Mouse (Mus musculus): Measurements from ENCODE around the gene Erc2. TPM values are rescaled to one million over a fixed set of nuclear protein-coding genes. Genes with fewer than 3 reads are reported as not detected.
A peak's percentile ranks its signal among the peaks of the same experiment; 100 is the strongest.

The Erc2 gene
- polyA plus RNA-seq, 1 experiment from 2014 or later = 3.1 TPM

DNA sequence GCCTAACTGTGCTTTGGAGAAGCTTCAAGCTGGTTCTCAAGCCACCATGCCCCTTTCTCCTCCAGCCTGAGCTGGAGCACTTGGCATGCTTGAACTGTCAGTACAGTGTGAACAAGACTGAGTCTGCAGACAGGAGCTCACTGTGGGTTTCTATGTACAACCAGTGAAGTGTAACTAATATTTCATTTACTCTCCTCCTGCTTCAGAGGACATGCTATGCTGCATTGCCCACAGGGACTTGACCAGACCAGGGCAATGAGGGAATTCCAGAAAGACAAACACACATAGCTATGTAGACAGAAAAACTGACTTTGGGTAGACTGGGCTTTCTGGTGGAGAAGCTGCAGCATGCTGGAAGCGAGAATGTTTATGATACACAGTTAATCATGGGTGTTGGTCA is 311.3 kb downstream of the Erc2 start:
- no peak for ATAC-seq
- no peaks in the 10 kb centered on the region for H3K9me3 ChIP-seq (ENCODE audit: control insufficient read depth)
- H3K4me3 ChIP-seq (ENCODE audit: low read depth, low read length) = no peak overlapping the region
- TF ChIP-seq CTCF (IDR thresholded peaks at IDR 0.05; ENCODE audit: low read depth) = no peak
- H3K4me1 ChIP-seq (replicated peaks; ENCODE audit: control insufficient read depth, insufficient read depth, low read length) = no peaks in the 10 kb centered on the region
- H3K36me3 ChIP-seq (ENCODE audit: control insufficient read depth, insufficient read depth) = no peaks in the 10 kb centered on the region
- H3K27me3 ChIP-seq (replicated peaks; ENCODE audit: control insufficient read depth, insufficient read depth, low read length) = no peaks in the 10 kb centered on the region
- no peak overlapping the region for H3K4me2 ChIP-seq (replicated peaks; ENCODE audit: low read depth)
- no peak overlapping the region for H3K27ac ChIP-seq (ENCODE audit: low read depth, low read length)
- 44% methylated on average over 1 of the region's 1 CpGs for WGBS
- H3K9ac ChIP-seq (ENCODE audit: low read depth, low read length) = no peak overlapping the region

- Histone ChIP-seq H3K4me2 (replicated peaks; ENCODE audit: low read depth) (no peak overlapping the region), H3K9ac (ENCODE audit: low read depth, low read length) (no peak overlapping the region), H3K4me1 (replicated peaks; ENCODE audit: control insufficient read depth, insufficient read depth, low read length) (no peaks in the 10 kb centered on the region), H3K27me3 (replicated peaks; ENCODE audit: control insufficient read depth, insufficient read depth, low read length) (no peaks in the 10 kb centered on the region), H3K9me3 (ENCODE audit: control insufficient read depth) (no peaks in the 10 kb centered on the region), H3K4me3 (ENCODE audit: low read depth, low read length) (no peak overlapping the region), H3K27ac (ENCODE audit: low read depth, low read length) (no peak overlapping the region), H3K36me3 (ENCODE audit: control insufficient read depth, insufficient read depth) (no peaks in the 10 kb centered on the region)
- ATAC-seq = no peak
- WGBS = 95% methylated on average over 3 of the region's 3 CpGs
- no peak for TF ChIP-seq CTCF (IDR thresholded peaks at IDR 0.05; ENCODE audit: low read depth)
These were observed 313.5 kb downstream of the Erc2 start for GRCm38 (mm10) chr14:27935714-27936113.

DNA sequence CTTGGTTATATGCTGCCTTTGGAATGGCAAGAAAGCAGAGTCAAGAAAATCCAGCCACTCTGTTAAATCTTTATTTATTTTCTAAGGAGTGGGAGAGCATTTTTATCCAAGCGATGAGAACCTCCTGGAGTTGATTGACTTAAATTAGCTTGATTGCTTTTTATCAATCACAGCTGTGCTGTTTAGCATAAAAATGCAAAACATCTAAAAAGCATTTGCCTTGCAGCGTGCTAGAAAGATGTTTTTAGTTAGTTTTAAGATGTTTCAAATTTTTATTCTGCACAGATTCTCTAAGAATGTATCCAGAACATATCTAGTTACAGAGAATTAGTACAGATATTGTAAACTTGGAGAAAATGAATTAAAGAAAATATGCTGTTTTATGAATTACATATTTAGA is 315.7 kb downstream of the Erc2 start:
- no peak overlapping the region for H3K4me3 ChIP-seq (ENCODE audit: low read depth, low read length)
- H3K27ac ChIP-seq (ENCODE audit: low read depth, low read length) = no peak overlapping the region
- H3K36me3 ChIP-seq (ENCODE audit: control insufficient read depth, insufficient read depth) = no peaks in the 10 kb centered on the region
- H3K9ac ChIP-seq (ENCODE audit: low read depth, low read length) = no peak overlapping the region
- ATAC-seq = no peak
- no peak overlapping the region for H3K4me2 ChIP-seq (replicated peaks; ENCODE audit: low read depth)
- 64% methylated on average over 2 of the region's 2 CpGs for WGBS
- H3K27me3 ChIP-seq (replicated peaks; ENCODE audit: control insufficient read depth, insufficient read depth, low read length) = no peaks in the 10 kb centered on the region
- no peak for TF ChIP-seq CTCF (IDR thresholded peaks at IDR 0.05; ENCODE audit: low read depth)
- H3K4me1 ChIP-seq (replicated peaks; ENCODE audit: control insufficient read depth, insufficient read depth, low read length) = no peaks in the 10 kb centered on the region
- H3K9me3 ChIP-seq (ENCODE audit: control insufficient read depth) = no peaks in the 10 kb centered on the region

- H3K27ac ChIP-seq (ENCODE audit: low read depth, low read length) = no peak overlapping the region
- 37% methylated on average over 1 of the region's 1 CpGs for whole genome bisulfite sequencing
- H3K9ac ChIP-seq (ENCODE audit: low read depth, low read length) = no peak overlapping the region
- no peaks in the 10 kb centered on the region for H3K4me1 ChIP-seq (replicated peaks; ENCODE audit: control insufficient read depth, insufficient read depth, low read length)
- H3K4me2 ChIP-seq (replicated peaks; ENCODE audit: low read depth) = no peak overlapping the region
- H3K27me3 ChIP-seq (replicated peaks; ENCODE audit: control insufficient read depth, insufficient read depth, low read length) = no peaks in the 10 kb centered on the region
- ATAC-seq = no peak
- no peaks in the 10 kb centered on the region for H3K9me3 ChIP-seq (ENCODE audit: control insufficient read depth)
- H3K36me3 ChIP-seq (ENCODE audit: control insufficient read depth, insufficient read depth) = no peaks in the 10 kb centered on the region
- no peak overlapping the region for H3K4me3 ChIP-seq (ENCODE audit: low read depth, low read length)
- no peak for TF ChIP-seq CTCF (IDR thresholded peaks at IDR 0.05; ENCODE audit: low read depth)
These were observed 323.0 kb downstream of the Erc2 start for GRCm38 (mm10) chr14:27945276-27945675.

DNA sequence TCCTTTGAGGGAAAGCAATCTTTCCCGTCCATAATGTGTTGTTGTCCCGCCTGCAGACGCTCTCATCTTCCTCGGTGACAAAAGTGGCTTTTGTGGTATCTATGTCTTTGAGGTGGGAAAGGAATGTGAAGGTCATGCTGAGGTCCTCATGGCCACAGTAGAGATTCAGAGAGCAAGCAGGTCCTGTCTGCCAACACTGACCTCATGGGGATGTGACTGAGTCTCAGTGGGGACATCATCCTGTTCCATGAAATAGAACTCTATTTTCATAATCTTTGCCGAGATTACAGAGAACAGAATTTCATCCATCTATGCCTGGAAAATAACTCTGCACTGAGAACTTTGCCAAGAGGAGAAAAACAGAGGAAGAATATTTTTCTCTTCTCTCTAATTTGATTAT is 324.0 kb downstream of the Erc2 start:
- Histone ChIP-seq H3K36me3 (ENCODE audit: control insufficient read depth, insufficient read depth) (no peaks in the 10 kb centered on the region), H3K4me1 (replicated peaks; ENCODE audit: control insufficient read depth, insufficient read depth, low read length) (no peaks in the 10 kb centered on the region), H3K27me3 (replicated peaks; ENCODE audit: control insufficient read depth, insufficient read depth, low read length) (no peaks in the 10 kb centered on the region), H3K4me3 (ENCODE audit: low read depth, low read length) (no peak overlapping the region), H3K27ac (ENCODE audit: low read depth, low read length) (no peak overlapping the region), H3K9me3 (ENCODE audit: control insufficient read depth) (no peaks in the 10 kb centered on the region), H3K9ac (ENCODE audit: low read depth, low read length) (no peak overlapping the region), H3K4me2 (replicated peaks; ENCODE audit: low read depth) (no peak overlapping the region)
- ATAC-seq = no peak
- 79% methylated on average over 5 of the region's 5 CpGs for WGBS
- no peak for TF ChIP-seq CTCF (IDR thresholded peaks at IDR 0.05; ENCODE audit: low read depth)

- Histone ChIP-seq H3K4me1 (replicated peaks; ENCODE audit: control insufficient read depth, insufficient read depth, low read length) (no peaks in the 10 kb centered on the region), H3K9ac (ENCODE audit: low read depth, low read length) (no peak overlapping the region), H3K4me3 (ENCODE audit: low read depth, low read length) (no peak overlapping the region), H3K9me3 (ENCODE audit: control insufficient read depth) (no peaks in the 10 kb centered on the region), H3K27ac (ENCODE audit: low read depth, low read length) (no peak overlapping the region), H3K4me2 (replicated peaks; ENCODE audit: low read depth) (no peak overlapping the region), H3K36me3 (ENCODE audit: control insufficient read depth, insufficient read depth) (no peaks in the 10 kb centered on the region), H3K27me3 (replicated peaks; ENCODE audit: control insufficient read depth, insufficient read depth, low read length) (no peaks in the 10 kb centered on the region)
- no peak for ATAC-seq
- peak; percentile 72 for TF ChIP-seq CTCF (IDR thresholded peaks at IDR 0.05; ENCODE audit: low read depth)
- whole genome bisulfite sequencing = 66% methylated on average over 8 of the region's 8 CpGs
These were observed 326.2 kb downstream of the Erc2 start for GRCm38 (mm10) chr14:27948391-27948790.

DNA sequence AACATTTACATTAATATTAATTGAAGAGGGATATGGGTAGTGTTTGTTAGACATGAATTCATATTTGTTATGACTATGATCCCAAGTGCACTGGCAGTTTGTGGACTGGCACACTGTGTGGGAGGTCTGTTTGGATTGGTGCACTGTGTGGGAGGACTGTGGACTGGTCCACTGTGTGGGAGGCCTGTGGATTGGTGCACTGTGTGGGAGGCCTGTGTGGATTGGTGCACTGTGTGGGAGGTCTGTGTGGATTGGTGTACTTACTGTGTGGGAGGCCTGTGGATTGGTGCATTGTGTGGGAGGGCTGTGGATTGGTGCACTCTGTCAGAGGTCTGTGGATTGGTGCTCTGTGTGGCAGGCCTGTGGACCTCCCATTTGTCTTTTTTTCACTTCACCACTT is 331.6 kb downstream of the Erc2 start:
- no peak overlapping the region for H3K4me3 ChIP-seq (ENCODE audit: low read depth, low read length)
- no peak for ATAC-seq
- TF ChIP-seq CTCF (IDR thresholded peaks at IDR 0.05; ENCODE audit: low read depth) = no peak
- H3K27ac ChIP-seq (ENCODE audit: low read depth, low read length) = no peak overlapping the region
- no peaks in the 10 kb centered on the region for H3K4me1 ChIP-seq (replicated peaks; ENCODE audit: control insufficient read depth, insufficient read depth, low read length)
- H3K27me3 ChIP-seq (replicated peaks; ENCODE audit: control insufficient read depth, insufficient read depth, low read length) = no peaks in the 10 kb centered on the region
- H3K36me3 ChIP-seq (ENCODE audit: control insufficient read depth, insufficient read depth) = no peaks in the 10 kb centered on the region
- no peaks in the 10 kb centered on the region for H3K9me3 ChIP-seq (ENCODE audit: control insufficient read depth)
- no peak overlapping the region for H3K9ac ChIP-seq (ENCODE audit: low read depth, low read length)
- no peak overlapping the region for H3K4me2 ChIP-seq (replicated peaks; ENCODE audit: low read depth)
